Mouse (Mus musculus): ENCODE data around the gene Card14. TPM values are rescaled to one million over a fixed set of nuclear protein-coding genes. Genes with fewer than 3 reads are reported as not detected.

The Card14 gene
- polyA plus RNA-seq, 2 experiments = 1.7 to 2.0 TPM

DNA sequence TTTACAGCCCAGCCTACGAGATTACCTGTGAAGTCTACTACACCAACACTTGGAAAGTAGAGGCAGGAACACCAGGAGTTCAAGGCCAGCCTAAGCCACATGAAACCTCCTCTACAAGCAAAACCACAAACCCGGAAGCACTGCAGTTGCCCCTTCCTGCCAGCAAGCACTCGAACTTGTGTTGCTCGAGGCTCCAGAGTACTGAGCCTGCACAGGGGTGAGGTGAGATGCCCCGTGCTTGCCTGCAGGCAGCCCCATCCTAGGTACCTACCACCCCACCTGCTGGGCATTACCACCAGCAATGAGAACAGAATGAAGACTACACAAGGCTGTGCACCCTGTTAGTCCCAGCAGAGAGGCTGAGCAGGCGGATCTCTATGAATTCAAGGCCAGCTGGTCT is 9.6 kb upstream of the Card14 start:
- Histone ChIP-seq H3K4me1 (ENCODE audit: control insufficient read depth, insufficient read depth, low read length) (peaks cover 10% of the 10 kb centered on the region), H3K36me3 (ENCODE audit: control insufficient read depth, insufficient read depth, low read length) (peaks cover 53% of the 10 kb centered on the region), H3K27ac (replicated peaks; ENCODE audit: low read depth, low read length) (no peak overlapping the region), H3K27me3 (ENCODE audit: control insufficient read depth, insufficient read depth, low read length) (no peaks in the 10 kb centered on the region), H3K9ac (ENCODE audit: low read depth, low read length, severe bottlenecking) (no peak overlapping the region), H3K4me2 (replicated peaks; ENCODE audit: low read depth, low read length, severe bottlenecking) (peak overlapping the region; percentile 85), H3K9me3 (ENCODE audit: control insufficient read depth, low read length) (no peaks in the 10 kb centered on the region), H3K4me3 (replicated peaks; ENCODE audit: low read length) (peak overlapping the region; percentile 83; the same call in 1 of the 2 replicates)
- TF ChIP-seq POLR2A (IDR thresholded peaks at IDR 0.05; ENCODE audit: borderline replicate concordance, extremely low read depth, insufficient read depth, insufficient read length) = no peak
- ATAC-seq (ENCODE audit: low FRiP score, low read depth) (no peak), DNase-seq (ENCODE audit: low spot score) (no peak)
- 88% methylated on average over 6 of the region's 6 CpGs for WGBS

DNA sequence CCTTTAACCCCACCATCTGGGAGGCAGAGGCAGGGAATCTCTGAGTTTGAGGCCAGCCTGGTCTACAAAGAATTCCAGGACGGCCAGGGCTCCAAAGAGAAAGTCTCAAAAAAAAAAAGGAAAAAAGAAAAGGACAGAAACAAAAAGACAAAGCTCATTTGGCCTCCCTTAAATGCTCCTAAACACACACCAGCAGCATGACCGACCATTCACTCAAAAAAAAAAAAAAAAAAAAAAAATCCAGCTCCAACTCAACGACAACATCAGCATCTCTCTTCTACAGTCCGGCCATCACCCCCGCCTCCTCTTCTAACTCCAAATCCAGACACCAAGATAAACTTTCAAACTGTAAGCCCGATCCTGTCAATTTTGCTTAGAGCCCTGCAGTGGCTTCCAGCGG is 8.7 kb upstream of the Card14 start:
- 13% methylated on average over 7 of the region's 7 CpGs for WGBS
- Histone ChIP-seq H3K36me3 (ENCODE audit: control insufficient read depth, insufficient read depth, low read length) (peaks cover 44% of the 10 kb centered on the region), H3K4me3 (replicated peaks; ENCODE audit: low read length) (peak overlapping the region; percentile 83), H3K27ac (replicated peaks; ENCODE audit: low read depth, low read length) (no peak overlapping the region), H3K4me2 (replicated peaks; ENCODE audit: low read depth, low read length, severe bottlenecking) (peak overlapping the region; percentile 85), H3K27me3 (ENCODE audit: control insufficient read depth, insufficient read depth, low read length) (no peaks in the 10 kb centered on the region), H3K9me3 (ENCODE audit: control insufficient read depth, low read length) (no peaks in the 10 kb centered on the region), H3K4me1 (ENCODE audit: control insufficient read depth, insufficient read depth, low read length) (peaks cover 10% of the 10 kb centered on the region), H3K9ac (ENCODE audit: low read depth, low read length, severe bottlenecking) (peak overlapping the region; percentile 89)
- DNase-seq (ENCODE audit: low spot score) (no peak), ATAC-seq (ENCODE audit: low FRiP score, low read depth) (no peak)
- no peak for TF ChIP-seq POLR2A (IDR thresholded peaks at IDR 0.05; ENCODE audit: borderline replicate concordance, extremely low read depth, insufficient read depth, insufficient read length)

DNA sequence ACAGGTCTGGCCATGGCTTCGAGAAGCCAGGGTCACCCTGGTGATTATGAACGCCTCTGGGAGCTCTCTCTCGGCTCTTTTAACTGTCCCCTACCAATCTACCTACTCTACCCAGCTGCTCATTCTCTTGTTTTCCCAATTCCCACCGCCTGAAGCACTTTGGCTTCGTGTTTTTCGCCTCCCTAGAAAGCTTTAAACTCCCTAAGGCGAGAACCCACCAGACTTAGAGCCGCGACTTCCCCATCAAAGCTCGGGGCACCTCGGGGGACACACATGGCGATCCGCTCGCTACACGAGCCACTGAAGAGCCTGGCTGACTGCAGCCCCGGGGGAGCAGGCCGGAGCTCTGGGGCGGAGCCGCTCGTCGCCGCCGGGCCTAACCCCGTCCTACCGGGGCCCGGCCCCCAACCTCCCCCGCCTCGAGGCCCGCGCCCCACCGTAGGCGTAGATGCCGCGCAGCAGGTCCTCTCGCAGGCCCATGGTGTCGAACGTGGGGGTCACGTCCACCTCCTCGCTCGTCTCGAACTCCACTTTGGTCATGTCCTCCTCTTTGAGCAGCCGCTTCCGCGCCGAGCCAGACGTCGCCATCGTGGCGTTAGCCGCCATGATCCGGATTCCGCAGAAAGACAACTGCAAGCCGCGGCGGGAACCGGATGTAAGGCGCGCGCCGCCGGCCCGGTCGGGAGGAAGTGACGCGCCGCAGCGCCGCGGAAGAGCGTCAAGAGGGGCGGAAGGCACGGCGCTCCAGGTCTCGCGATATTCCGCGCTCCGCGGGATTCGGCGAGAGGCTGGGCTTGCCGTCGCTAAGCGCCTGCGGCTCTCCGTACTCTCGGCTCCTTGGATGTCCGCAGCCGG is 8.0 kb upstream of the Card14 start, which contains the start of gene Eif4a3:
TSS of gene Eif4a3 (minus strand) at position 699 of the 855 bp plus-strand sequence.
- peak within 1 kb of the TSS; percentile 83 for H3K4me3 ChIP-seq (replicated peaks; ENCODE audit: low read length)
- peak within 1 kb of the TSS; percentile 85 for H3K4me2 ChIP-seq (replicated peaks; ENCODE audit: low read depth, low read length, severe bottlenecking)
- peaks cover 37% of the 10 kb centered on the region for H3K36me3 ChIP-seq (ENCODE audit: control insufficient read depth, insufficient read depth, low read length)
- H3K9me3 ChIP-seq (ENCODE audit: control insufficient read depth, low read length) = no peaks in the 10 kb centered on the region
- H3K9ac ChIP-seq (ENCODE audit: low read depth, low read length, severe bottlenecking) = peak within 1 kb of the TSS; percentile 89
- no peaks in the 10 kb centered on the region for H3K27me3 ChIP-seq (ENCODE audit: control insufficient read depth, insufficient read depth, low read length)
- peak; percentile 76; the same call in 1 of the 2 replicates for TF ChIP-seq POLR2A (IDR thresholded peaks at IDR 0.05; ENCODE audit: borderline replicate concordance, extremely low read depth, insufficient read depth, insufficient read length)
- ATAC-seq (ENCODE audit: low FRiP score, low read depth) = peak; percentile 96
- H3K4me1 ChIP-seq (ENCODE audit: control insufficient read depth, insufficient read depth, low read length) = peaks cover 10% of the 10 kb centered on the region
- peak; percentile 96 for DNase-seq (ENCODE audit: low spot score)
- WGBS = under 1% methylated on average over 81 of the region's 89 CpGs
- peak within 1 kb of the TSS; percentile 86 for H3K27ac ChIP-seq (replicated peaks; ENCODE audit: low read depth, low read length)

DNA sequence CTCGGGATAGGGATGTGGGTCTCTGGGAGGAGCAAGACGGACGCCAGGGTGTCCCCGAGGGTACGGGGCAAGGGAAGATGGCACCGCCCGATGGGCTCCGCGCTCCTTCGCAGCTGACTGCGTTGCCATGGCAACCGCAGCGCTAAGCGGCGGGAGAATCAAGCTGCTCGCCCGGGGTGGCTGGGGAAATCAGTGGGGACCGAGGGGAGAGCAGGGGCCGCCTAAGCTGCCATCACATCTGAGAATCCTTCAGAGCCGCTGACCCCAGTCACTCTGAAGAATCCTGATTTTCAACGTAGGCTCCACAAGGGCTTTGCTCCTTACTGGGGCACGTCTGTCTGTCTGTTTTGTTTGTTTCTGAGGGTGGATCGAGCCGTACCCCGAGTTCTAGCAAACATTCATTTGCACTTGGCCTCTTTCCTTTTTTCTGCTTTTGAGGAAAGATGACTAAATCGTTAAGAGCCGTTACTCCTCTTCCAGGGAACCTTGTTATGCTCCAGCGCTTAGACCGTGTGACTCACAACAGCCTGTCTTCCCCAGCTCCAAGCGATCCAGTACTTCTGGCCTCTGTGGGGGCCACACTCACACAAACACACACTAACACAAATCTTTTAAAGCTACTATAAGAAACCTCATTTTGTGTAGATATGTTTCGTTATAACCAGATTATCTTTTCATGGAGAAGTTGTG is 7.2 kb upstream of the Card14 start:
- Histone ChIP-seq H3K9me3 (ENCODE audit: control insufficient read depth, low read length) (no peaks in the 10 kb centered on the region), H3K27ac (replicated peaks; ENCODE audit: low read depth, low read length) (peak overlapping the region; percentile 86), H3K9ac (ENCODE audit: low read depth, low read length, severe bottlenecking) (peak overlapping the region; percentile 89), H3K27me3 (ENCODE audit: control insufficient read depth, insufficient read depth, low read length) (no peaks in the 10 kb centered on the region), H3K36me3 (ENCODE audit: control insufficient read depth, insufficient read depth, low read length) (peaks cover 29% of the 10 kb centered on the region), H3K4me2 (replicated peaks; ENCODE audit: low read depth, low read length, severe bottlenecking) (peak overlapping the region; percentile 85), H3K4me3 (replicated peaks; ENCODE audit: low read length) (peak overlapping the region; percentile 83), H3K4me1 (ENCODE audit: control insufficient read depth, insufficient read depth, low read length) (peaks cover 10% of the 10 kb centered on the region)
- TF ChIP-seq POLR2A (IDR thresholded peaks at IDR 0.05; ENCODE audit: borderline replicate concordance, extremely low read depth, insufficient read depth, insufficient read length) = no peak
- DNase-seq (ENCODE audit: low spot score) = no peak
- ATAC-seq (ENCODE audit: low FRiP score, low read depth) = peak; percentile 68; the same call in 1 of the 2 replicates
- 2% methylated on average over 31 of the region's 31 CpGs for WGBS

DNA sequence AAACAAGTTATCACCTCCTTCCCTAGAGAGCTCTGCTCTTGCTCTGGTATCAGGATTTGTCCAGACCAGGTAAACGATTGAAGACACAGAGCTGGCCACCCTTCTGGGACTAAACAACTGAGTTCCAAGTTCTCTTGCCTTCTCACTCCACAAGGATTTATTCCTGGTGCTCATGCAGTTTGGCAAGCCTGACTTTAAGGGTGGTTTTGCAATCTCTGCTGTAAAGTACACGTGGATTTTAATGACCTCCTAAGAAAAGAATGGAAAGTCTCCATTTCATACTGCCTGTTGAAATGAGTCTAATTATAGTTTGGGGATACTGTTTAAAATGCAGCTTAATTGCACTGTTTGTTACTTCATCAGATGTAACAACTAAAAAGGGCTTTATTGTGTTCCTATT is 6.6 kb upstream of the Card14 start:
- Histone ChIP-seq H3K9ac (ENCODE audit: low read depth, low read length, severe bottlenecking) (no peak overlapping the region), H3K4me1 (ENCODE audit: control insufficient read depth, insufficient read depth, low read length) (peaks cover 10% of the 10 kb centered on the region), H3K27me3 (ENCODE audit: control insufficient read depth, insufficient read depth, low read length) (no peaks in the 10 kb centered on the region), H3K4me3 (replicated peaks; ENCODE audit: low read length) (peak overlapping the region; percentile 83; the same call in 1 of the 2 replicates), H3K36me3 (ENCODE audit: control insufficient read depth, insufficient read depth, low read length) (peaks cover 23% of the 10 kb centered on the region), H3K27ac (replicated peaks; ENCODE audit: low read depth, low read length) (no peak overlapping the region), H3K4me2 (replicated peaks; ENCODE audit: low read depth, low read length, severe bottlenecking) (peak overlapping the region; percentile 85; the same call in 1 of the 2 replicates), H3K9me3 (ENCODE audit: control insufficient read depth, low read length) (no peaks in the 10 kb centered on the region)
- no peak for TF ChIP-seq POLR2A (IDR thresholded peaks at IDR 0.05; ENCODE audit: borderline replicate concordance, extremely low read depth, insufficient read depth, insufficient read length)
- DNase-seq (ENCODE audit: low spot score) = no peak
- no peak for ATAC-seq (ENCODE audit: low FRiP score, low read depth)
- 19% methylated on average over 2 of the region's 2 CpGs for WGBS

All from limb, embryonic 14.5 days (tissue).